In the genomic region with DNA sequence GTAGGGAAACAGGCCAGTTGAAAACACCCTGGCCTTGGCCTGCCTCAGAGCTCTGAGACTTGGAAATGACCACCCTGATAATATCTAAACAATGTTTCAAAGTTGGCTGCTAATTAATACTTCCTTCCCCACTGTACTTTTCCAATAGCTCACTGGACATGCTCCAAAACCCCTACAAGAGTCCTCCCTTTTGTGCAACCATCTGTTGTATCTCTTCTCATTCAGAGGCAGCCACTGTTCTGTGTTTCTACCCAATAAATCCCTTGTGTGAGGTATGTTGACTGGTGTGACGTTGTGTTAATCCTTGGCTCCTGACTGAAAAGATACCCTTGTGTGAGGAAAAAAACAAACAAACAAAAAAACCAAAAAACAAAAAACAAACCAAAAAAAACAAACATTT, we compare ENCODE assay signal across 11 mouse cellular contexts.
"Had no signal": no experiment of that assay in that cellular context is flagged by ENCODE, and none has a peak within 500 bp of the region (broad histone marks: within the 10 kb centered on the region; RNA-seq: fewer than 3 reads in every experiment).

No protein-coding gene starts in this region.

- H3K4me2 ChIP-seq: limb, embryonic 15.5 days; liver, embryonic 12.5 days; lung, embryonic 15.5 days; midbrain, embryonic 12.5 days had no signal

- H3K27ac ChIP-seq: limb, embryonic 15.5 days; liver, embryonic 12.5 days; lung, embryonic 15.5 days; midbrain, embryonic 12.5 days had no signal

- DNase-seq: layer of hippocampus, postnatal 36 days; lung, postnatal 14 days; right cerebral cortex, postnatal 4 days; spleen, adult 18-20 months; thymus, adult 18-20 months; thymus, postnatal 14 days had no signal

- H3K4me3 ChIP-seq: limb, embryonic 15.5 days; liver, embryonic 12.5 days; lung, embryonic 15.5 days; midbrain, embryonic 12.5 days; myocyte had no signal

- H3K27me3 ChIP-seq: limb, embryonic 15.5 days; liver, embryonic 12.5 days; lung, embryonic 15.5 days; midbrain, embryonic 12.5 days had no signal

- ATAC-seq: liver, embryonic 12.5 days had no signal

- H3K9me3 ChIP-seq: limb, embryonic 15.5 days; liver, embryonic 12.5 days; lung, embryonic 15.5 days; midbrain, embryonic 12.5 days had no signal

- H3K36me3 ChIP-seq: limb, embryonic 15.5 days; liver, embryonic 12.5 days; lung, embryonic 15.5 days; midbrain, embryonic 12.5 days had no signal

- H3K9ac ChIP-seq: limb, embryonic 15.5 days; liver, embryonic 12.5 days; lung, embryonic 15.5 days; midbrain, embryonic 12.5 days had no signal

- H3K4me1 ChIP-seq: limb, embryonic 15.5 days; liver, embryonic 12.5 days; lung, embryonic 15.5 days; midbrain, embryonic 12.5 days had no signal
